Mouse (Mus musculus) left cerebral cortex, postnatal 36 days (tissue): Measurements from ENCODE around the gene Ndst4. TPM values are rescaled to one million over a fixed set of nuclear protein-coding genes. Genes with fewer than 3 reads are reported as not detected.

Experiments used
- DNase-seq, 2 experiments: peaks; one replicate each; pipeline ENCODE4 v3.0.0; 2021 to 2022; ENCODE audit warnings: low spot score in 2 of 2, mixed read lengths in 1 of 2
- intact Hi-C: fragments of 180-260 bp; cut with DNase I; formaldehyde crosslinking; loops from one replicate; pipeline ENCODE4 v1.15.1; 2025
- total RNA-seq, 2 experiments: library from RNA; stranded (reverse); gene quantifications; 2 replicates each; pipeline ENCODE4 v1.2.3; 2021

The Ndst4 gene
- 10 to 100 TPM in 1 of 2 experiments, 1 to 10 TPM in 1; 6.4 to 11.8 TPM for total RNA-seq

GRCm38 (mm10) chr3:125403601-125404396, at the start of gene Ndst4:
TSS of gene Ndst4 (plus strand) at chr3:125404076.
- intact Hi-C loops: no loop called here
- peak; percentile 18 to 27 for DNase-seq

GRCm38 (mm10) chr3:125397443-125397842, 6.4 kb upstream of the Ndst4 start:
- no peak for DNase-seq
- intact Hi-C loops: no loop called here

GRCm38 (mm10) chr3:125406456-125406855, 2.6 kb downstream of the Ndst4 start:
- no peak for DNase-seq
- intact Hi-C loops: no loop called here

GRCm38 (mm10) chr3:125406991-125407390, 3.1 kb downstream of the Ndst4 start:
- no peak for DNase-seq
- intact Hi-C loops: no loop called here

- intact Hi-C loops: no loop called here
- no peak for DNase-seq
These were observed 63.2 kb downstream of the Ndst4 start for GRCm38 (mm10) chr3:125466894-125467652.

- DNase-seq: no peak
- intact Hi-C loops: no loop called here
These were observed 106.2 kb downstream of the Ndst4 start for GRCm38 (mm10) chr3:125510102-125510501.

GRCm38 (mm10) chr3:125533371-125533770, 129.5 kb downstream of the Ndst4 start:
- intact Hi-C loops: no loop called here
- DNase-seq: no peak

GRCm38 (mm10) chr3:125570602-125571001, 166.7 kb downstream of the Ndst4 start:
- no peak for DNase-seq
- intact Hi-C loops: no loop called here

- no peak for DNase-seq
- intact Hi-C loops: no loop called here
These were observed 228.4 kb downstream of the Ndst4 start for GRCm38 (mm10) chr3:125632233-125632632.

- intact Hi-C loops: no loop called here
- DNase-seq: no peak
These were observed 251.2 kb downstream of the Ndst4 start for GRCm38 (mm10) chr3:125655009-125655635.

GRCm38 (mm10) chr3:125660114-125660717, 256.3 kb downstream of the Ndst4 start:
- intact Hi-C loops: no loop called here
- DNase-seq: no peak

- intact Hi-C loops: no loop called here
- DNase-seq: no peak
These were observed 257.1 kb downstream of the Ndst4 start for GRCm38 (mm10) chr3:125660884-125661532.

GRCm38 (mm10) chr3:125673997-125674794, 270.3 kb downstream of the Ndst4 start:
- no peak for DNase-seq
- intact Hi-C loops: no loop called here

- intact Hi-C loops: no loop called here
These were observed 271.5 kb downstream of the Ndst4 start for GRCm38 (mm10) chr3:125675211-125675896.

GRCm38 (mm10) chr3:125678924-125679323, 275.0 kb downstream of the Ndst4 start:
- peak; percentile 5 to 7 for DNase-seq
- intact Hi-C loops: no loop called here

More at GRCm38 (mm10) chr3:125675211-125675896, 271.5 kb downstream of the Ndst4 start:
- no peak for DNase-seq

- DNase-seq: no peak
- intact Hi-C loops: no loop called here
These were observed 279.8 kb downstream of the Ndst4 start for GRCm38 (mm10) chr3:125683460-125684230.

- intact Hi-C loops: no loop called here
- DNase-seq: no peak
These were observed 280.7 kb downstream of the Ndst4 start for GRCm38 (mm10) chr3:125684583-125684982.
